Mouse (Mus musculus) brain, adult 2 months (tissue): ENCODE measurements at regions not wholly inside any gene's neighbourhood (a gene's known extent, or its start where the extent isn't known, plus 50 kb on each side); places are given as distances from the start of the nearest gene placed in this dataset.
A peak's percentile ranks its signal among the peaks of the same experiment; 100 is the strongest.

Source experiments
- DNase-seq: peaks from one replicate; pipeline ENCODE4 v3.0.0; 2011; ENCODE audit warnings: low read depth, low spot score

- DNase-seq = no peak
Observed at GRCm38 (mm10) chr5:103309806-103310525, 98.8 kb upstream of the Mapk10 start.

- peak; percentile 33 for DNase-seq
Observed at GRCm38 (mm10) chr5:103305716-103306447, 94.7 kb upstream of the Mapk10 start.

GRCm38 (mm10) chr5:103304975-103305374, 93.8 kb upstream of the Mapk10 start:
- peak; percentile 7 for DNase-seq

- no peak for DNase-seq
Observed at GRCm38 (mm10) chr5:103302744-103303143, 91.6 kb upstream of the Mapk10 start.

GRCm38 (mm10) chr5:103301303-103301702, 90.2 kb upstream of the Mapk10 start:
- DNase-seq = peak; percentile 12

- DNase-seq = no peak
Observed at GRCm38 (mm10) chr5:103293953-103294352, 82.8 kb upstream of the Mapk10 start.

GRCm38 (mm10) chr5:103291691-103292090, 80.6 kb upstream of the Mapk10 start:
- no peak for DNase-seq

GRCm38 (mm10) chr5:103291219-103291618, 80.1 kb upstream of the Mapk10 start:
- no peak for DNase-seq

GRCm38 (mm10) chr5:103269206-103269605, 58.1 kb upstream of the Mapk10 start:
- peak; percentile 13 for DNase-seq

GRCm38 (mm10) chr5:103264903-103265302, 53.8 kb upstream of the Mapk10 start:
- DNase-seq = no peak

- peak; percentile 89 for DNase-seq
Observed at GRCm38 (mm10) chr5:103261406-103261805, 50.3 kb upstream of the Mapk10 start.
